Mouse (Mus musculus) layer of hippocampus, postnatal 14 days (tissue): Measurements from ENCODE around the gene Fbxl12. TPM values are rescaled to one million over a fixed set of nuclear protein-coding genes. Genes with fewer than 3 reads are reported as not detected.

Source experiments
- DNase-seq, 2 experiments: peaks; one replicate each; pipeline ENCODE4 v3.0.0; 2021 to 2022; ENCODE audit warnings: low spot score in 2 of 2, mixed read lengths in 1 of 2
- total RNA-seq, 2 experiments: library from RNA; stranded (reverse); gene quantifications; 2 replicates each; pipeline ENCODE4 v1.2.3; 2021

Fbxl12 gene
- total RNA-seq, 2 experiments from 2014 or later: 17.9 to 18.9 TPM

- peak; percentile 97 to 99 for DNase-seq
Observed at GRCm38 (mm10) chr9:20581175-20581634, 63.4 kb downstream of the Fbxl12 start, which contains the start of gene Zfp846. Zfp846 (plus strand) TSS chr9:20581291.

DNA sequence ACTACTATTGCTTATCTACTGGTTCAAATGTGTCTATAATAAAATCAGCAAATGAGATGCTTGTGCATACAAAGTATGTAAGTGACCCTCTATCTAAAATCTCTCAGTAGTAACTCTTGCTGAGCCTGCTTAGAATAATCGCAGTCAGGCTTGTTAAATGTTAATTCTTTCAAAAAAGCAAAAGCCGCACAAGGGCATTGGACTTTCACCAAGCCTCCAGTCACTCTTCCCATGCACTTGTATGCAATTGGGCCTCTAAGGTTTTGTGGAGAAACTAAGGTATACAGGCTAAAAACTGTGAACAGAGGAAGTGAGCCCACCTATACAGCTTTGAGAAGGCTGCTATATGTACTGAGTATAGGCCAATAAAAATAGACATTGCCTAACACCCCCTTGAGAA lies 68.0 kb downstream of the Fbxl12 start:
- no peak for DNase-seq

- no peak for DNase-seq
Observed at GRCm38 (mm10) chr9:20571060-20571459, 73.5 kb downstream of the Fbxl12 start.

Other genes starting within 250 kb of the Fbxl12 start
- gene Zfp26, start 184.6 kb downstream of the Fbxl12 start, total RNA-seq: 10 to 100 TPM; 25.3 to 28.6 TPM
- gene Zfp426, start 152.0 kb downstream of the Fbxl12 start, total RNA-seq: 10 to 100 TPM; 31.7 to 34.5 TPM
- 10 to 100 TPM; 55.8 to 56.1 TPM for gene Zfp266, start 123.3 kb downstream of the Fbxl12 start, total RNA-seq
- gene Zfp846, start 63.5 kb downstream of the Fbxl12 start, total RNA-seq: 10 to 100 TPM; 20.6 to 22.8 TPM
- 100 to 1,000 TPM; 310 to 314 TPM for gene Ubl5, start 1.9 kb downstream of the Fbxl12 start, total RNA-seq
- gene Pin1, start 7.3 kb upstream of the Fbxl12 start, total RNA-seq: 10 to 100 TPM; 33.8 to 34.0 TPM
- gene Olfm2, start 101.6 kb upstream of the Fbxl12 start, total RNA-seq: 10 to 100 TPM; 73.0 to 73.1 TPM
- 1 to 10 TPM; 2.3 to 2.7 TPM for gene Col5a3, start 170.3 kb upstream of the Fbxl12 start, total RNA-seq
- gene Rdh8, start 173.7 kb upstream of the Fbxl12 start, total RNA-seq: not detected
- gene A230050P20Rik, start 223.9 kb upstream of the Fbxl12 start, total RNA-seq: 10 to 100 TPM; 55.6 to 56.1 TPM
- gene Angptl6, start 235.0 kb upstream of the Fbxl12 start, total RNA-seq: 10 to 100 TPM in 1 of 2 experiments, 1 to 10 TPM in 1; 7.3 to 10.7 TPM
- 10 to 100 TPM; 21.3 to 25.6 TPM for gene Ppan, start 243.4 kb upstream of the Fbxl12 start, total RNA-seq